Mouse (Mus musculus): ENCODE results near the gene Rbm7.

GRCm38 (mm10) chr9:48476236-48477165 is 18.6 kb downstream of the Rbm7 start:
- no peak for TF ChIP-seq CTCF (IDR thresholded peaks at IDR 0.05; ENCODE audit: borderline replicate concordance, insufficient read depth, low read length)
- TF ChIP-seq POLR2A (IDR thresholded peaks at IDR 0.05; ENCODE audit: low read depth, low read length): no peak
